Mouse (Mus musculus) stomach, postnatal 0 days (tissue): ENCODE measurements at regions not wholly inside any gene's neighbourhood (a gene's known extent, or its start where the extent isn't known, plus 50 kb on each side); places are given as distances from the start of the nearest gene placed in this dataset.

Experiments used
- CTCF ChIP-seq: IDR thresholded peaks from 2 replicates; pipeline ENCODE4 v1.5.1; 2016; ENCODE audit warnings: antibody characterized with exemption, low read depth, mild to moderate bottlenecking, moderate library complexity
- EP300 ChIP-seq: optimal IDR thresholded peaks from 2 replicates; pipeline ENCODE3; 2016; ENCODE audit warnings: antibody characterized with exemption

DNA sequence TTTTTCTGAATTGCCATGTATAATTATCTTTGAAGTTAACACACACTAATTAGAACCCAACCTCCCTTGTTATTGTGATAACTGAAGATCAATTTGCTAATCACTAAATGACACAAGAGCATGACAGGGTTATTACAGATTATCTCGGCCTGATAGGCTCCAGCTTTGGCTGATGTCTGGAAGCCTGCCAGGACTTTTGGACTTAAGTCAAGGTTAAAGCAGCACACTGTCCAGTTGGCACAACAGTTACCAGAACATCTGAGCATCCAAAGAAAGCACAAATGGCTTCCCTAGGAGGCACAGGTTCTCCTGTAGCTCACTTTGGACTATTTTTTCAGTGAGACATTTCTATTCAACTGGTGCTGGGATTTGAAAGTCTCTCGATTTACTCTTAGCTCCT, 475.0 kb upstream of the A730009L09Rik start:
- TF ChIP-seq CTCF: no peak
- no peak for TF ChIP-seq EP300
